Mouse (Mus musculus): ENCODE measurements around the gene Tmem211.

The Tmem211 gene

DNA sequence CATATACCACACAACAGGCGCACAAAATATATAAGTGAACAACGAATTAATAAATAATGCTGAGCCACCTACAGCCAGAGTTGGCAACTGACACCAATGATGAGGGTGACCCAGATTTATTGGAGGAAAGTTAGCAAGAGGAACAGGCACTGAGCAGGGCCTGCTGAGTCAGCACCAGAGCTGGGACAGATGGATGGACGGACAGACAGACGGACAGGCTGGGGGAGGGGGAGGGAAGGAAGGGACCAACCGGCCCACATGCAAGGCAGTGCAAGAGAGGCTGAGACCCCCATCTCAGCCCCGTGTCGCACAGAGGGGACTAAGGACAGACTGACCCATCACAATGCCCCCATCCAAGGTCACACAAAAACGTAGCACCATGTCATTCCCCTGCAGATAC lies 12.7 kb upstream of the Tmem211 start:
- no peak for DNase-seq (ENCODE audit: low spot score)

DNA sequence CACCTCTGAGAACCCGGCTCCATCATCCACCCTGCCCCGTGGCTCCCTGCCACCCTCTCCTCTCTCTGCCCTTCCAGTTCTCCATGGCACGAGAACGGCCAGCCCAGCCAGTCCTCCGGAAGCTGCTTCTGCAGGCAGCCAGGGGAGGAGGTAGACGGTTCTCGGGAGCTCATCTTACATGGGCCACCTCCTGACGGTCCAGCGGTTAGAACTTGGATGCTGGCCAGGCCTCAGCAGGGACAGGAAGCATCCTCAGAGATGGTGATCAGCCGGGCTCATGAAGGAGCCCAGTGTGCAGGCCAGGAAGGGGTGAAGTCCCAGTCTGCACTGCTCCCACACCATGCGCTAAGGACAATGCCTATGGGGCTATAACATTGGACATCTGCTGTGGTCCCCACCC lies 12.3 kb upstream of the Tmem211 start:
- no peak for DNase-seq (ENCODE audit: low spot score)

GRCm38 (mm10) chr5:113215610-113216011 lies 11.1 kb upstream of the Tmem211 start:
- no peak for DNase-seq (ENCODE audit: low spot score)

- DNase-seq (ENCODE audit: low spot score) = no peak
Measured at GRCm38 (mm10) chr5:113216328-113216960, 10.3 kb upstream of the Tmem211 start.

DNA sequence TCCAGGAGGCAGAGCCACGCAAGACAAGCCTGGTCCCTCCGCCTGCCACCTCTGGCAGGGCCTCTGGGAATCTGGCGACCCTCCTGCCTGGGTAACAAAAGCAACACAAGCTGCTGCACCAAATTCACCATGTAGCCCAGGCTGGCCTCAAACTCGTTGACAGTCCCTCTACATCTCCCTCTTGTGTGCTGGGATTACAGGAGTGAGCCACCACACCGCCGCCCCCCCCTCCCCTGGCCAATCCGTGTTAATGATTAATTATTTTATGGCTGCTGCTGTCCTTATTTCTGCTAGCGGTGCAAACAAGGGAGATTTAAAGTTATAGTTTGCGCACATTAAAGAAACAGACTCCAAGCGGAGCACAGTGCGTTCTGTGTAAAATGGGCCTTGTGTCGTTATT lies 9.6 kb upstream of the Tmem211 start:
- no peak for DNase-seq (ENCODE audit: low spot score)

DNA sequence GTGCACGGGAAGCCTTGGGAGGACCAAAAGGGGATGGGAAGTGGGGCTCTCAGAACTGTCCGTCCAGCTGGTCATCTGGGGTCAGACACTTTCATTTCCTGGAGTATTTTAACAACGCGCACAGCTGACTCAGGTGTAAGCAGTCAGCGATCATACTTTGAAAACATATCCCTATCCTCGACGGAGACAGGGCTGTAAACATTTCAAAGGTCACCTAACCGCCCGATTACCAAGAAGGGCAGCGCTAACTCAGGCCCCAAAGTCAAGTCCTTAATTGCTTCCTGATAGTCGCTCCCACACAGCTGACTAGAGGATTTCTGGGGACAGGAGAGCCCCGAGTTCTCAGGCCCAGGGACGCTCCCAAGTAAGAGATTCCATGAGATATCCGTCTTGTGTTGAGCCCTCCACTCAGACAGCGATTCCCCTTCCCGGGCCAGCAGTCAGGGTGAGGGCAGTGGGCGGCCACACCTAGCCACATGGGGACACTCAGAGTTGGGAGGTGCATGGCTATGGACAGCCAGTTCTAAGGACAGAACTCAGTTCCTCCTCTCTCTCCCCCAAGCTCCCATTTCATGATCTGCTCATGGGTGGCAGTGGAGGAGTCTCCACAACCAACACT lies 8.0 kb upstream of the Tmem211 start:
- no peak for DNase-seq (ENCODE audit: low spot score)

GRCm38 (mm10) chr5:113219450-113219849 lies 7.3 kb upstream of the Tmem211 start:
- DNase-seq (ENCODE audit: low spot score) = no peak

DNA sequence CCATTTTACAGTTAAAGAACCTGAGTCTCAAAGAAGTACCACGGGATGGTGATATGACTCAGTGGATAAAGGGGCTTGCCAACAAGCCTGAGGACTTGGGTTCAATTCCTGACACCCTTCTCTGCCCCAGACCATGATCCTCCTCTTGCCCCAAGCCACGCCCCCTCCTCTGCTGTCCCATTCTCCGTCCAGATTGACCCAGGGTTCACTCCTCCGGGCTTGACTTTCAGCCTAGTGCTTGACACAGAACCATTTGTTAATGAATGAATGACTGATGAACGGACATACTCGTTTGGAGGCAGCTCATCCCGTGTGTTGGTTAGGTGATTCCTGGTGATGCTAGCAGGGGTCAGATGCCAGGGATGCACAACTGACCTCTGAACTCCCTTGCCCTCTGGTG lies 6.8 kb upstream of the Tmem211 start:
- no peak for DNase-seq (ENCODE audit: low spot score)

DNA sequence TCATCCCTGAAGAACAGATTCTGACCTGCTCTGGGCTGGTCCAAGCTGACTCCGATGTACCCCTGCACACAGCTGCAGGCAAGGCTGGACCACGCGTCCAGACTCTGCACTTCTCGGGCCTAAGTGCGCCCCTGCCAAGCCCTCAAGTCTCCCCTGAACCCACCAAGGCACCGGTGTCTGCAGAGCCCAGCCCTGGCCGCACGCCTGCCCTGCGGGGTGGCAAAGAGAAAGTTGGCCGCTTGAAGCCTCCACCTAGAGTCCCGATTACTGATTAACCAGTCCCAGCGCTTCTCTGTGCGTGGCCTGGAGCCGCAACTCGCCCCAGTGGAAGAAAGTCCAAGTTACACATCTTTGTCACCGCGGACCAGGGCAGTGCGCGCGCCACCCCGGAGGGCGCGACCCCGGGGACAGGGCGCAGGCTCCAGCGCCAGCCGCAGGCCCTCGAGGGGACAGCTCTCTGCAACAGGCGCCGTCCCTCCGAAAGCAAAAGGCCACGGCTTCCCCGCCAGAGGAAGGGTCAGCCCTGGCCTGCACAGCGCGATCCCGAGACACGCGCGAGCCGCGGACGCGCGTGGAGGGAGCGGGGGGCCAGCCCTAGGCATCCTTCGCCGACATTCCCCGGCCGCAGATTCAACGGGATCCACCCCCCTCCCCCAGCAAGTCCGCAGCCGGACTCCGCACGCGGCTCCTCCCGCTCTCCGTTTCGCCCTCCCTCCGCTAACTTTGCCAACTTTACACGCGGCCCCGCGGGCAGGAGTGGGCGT lies 6.1 kb upstream of the Tmem211 start:
- DNase-seq (ENCODE audit: low spot score) = no peak

- peak; percentile 85 for DNase-seq (ENCODE audit: low spot score)
Measured at GRCm38 (mm10) chr5:113221147-113221865, 5.4 kb upstream of the Tmem211 start, which contains the start of gene 2900026A02Rik. Gene 2900026A02Rik, minus strand, starts transcription at chr5:113221236.

DNA sequence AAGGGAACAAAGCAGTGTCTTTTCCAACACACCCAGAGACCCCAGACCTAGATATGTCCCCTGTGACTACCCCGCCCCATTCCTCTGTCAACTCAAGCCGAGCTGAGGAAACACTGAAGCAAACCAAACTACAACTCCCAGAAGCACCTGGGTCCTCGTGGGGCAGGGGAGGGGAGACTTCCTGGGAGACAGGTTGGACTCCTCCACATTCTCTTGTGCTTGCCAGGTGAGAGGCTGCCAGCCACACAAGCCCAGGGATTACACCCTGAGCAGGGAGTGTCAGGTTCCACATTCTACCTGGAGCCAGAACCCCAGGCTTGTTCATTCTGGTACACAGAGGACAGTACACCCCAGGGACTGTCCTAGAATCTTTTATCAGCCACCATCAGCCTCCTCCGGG lies 2.8 kb upstream of the Tmem211 start:
- DNase-seq (ENCODE audit: low spot score) = no peak

GRCm38 (mm10) chr5:113225271-113225670 lies 1.4 kb upstream of the Tmem211 start:
- no peak for DNase-seq (ENCODE audit: low spot score)

DNA sequence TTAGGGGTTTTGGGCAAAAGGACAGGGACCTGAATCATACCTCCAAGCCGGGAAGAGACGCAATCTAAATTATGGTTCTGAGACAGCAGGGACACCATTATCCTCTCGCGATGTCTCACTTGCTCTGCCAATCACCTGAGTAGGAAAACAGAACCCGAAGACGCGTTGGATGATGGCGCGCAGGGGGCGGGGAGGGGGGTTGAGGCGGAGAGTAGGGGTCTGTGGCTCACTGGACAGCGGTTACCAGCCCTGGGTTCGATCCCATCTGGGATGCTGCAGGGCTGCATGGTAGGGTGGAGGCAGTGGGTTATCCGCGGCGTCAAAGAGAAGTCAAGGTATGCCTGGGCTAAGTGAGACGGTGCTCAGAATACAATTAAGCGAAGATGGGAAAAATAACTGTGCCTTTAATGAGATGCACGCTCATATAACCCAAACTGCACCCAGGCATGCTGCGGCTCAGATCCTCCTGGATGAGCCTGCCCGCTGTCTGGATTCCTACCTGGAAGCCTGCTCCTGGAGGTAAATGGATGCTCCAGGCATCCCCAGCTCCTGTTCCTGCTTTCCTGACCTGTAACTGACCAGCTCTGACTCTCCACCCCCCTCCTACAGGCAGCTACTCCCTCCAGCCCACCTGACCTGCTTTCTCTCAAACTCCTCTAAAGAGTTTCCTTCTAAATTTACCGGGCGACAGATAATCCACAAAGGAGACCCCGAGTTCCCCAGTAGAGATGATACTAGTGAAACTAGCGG lies 848 bp upstream of the Tmem211 start:
- DNase-seq (ENCODE audit: low spot score) = no peak

GRCm38 (mm10) chr5:113230196-113230595 lies 3.5 kb downstream of the Tmem211 start:
- DNase-seq (ENCODE audit: low spot score) = no peak

DNA sequence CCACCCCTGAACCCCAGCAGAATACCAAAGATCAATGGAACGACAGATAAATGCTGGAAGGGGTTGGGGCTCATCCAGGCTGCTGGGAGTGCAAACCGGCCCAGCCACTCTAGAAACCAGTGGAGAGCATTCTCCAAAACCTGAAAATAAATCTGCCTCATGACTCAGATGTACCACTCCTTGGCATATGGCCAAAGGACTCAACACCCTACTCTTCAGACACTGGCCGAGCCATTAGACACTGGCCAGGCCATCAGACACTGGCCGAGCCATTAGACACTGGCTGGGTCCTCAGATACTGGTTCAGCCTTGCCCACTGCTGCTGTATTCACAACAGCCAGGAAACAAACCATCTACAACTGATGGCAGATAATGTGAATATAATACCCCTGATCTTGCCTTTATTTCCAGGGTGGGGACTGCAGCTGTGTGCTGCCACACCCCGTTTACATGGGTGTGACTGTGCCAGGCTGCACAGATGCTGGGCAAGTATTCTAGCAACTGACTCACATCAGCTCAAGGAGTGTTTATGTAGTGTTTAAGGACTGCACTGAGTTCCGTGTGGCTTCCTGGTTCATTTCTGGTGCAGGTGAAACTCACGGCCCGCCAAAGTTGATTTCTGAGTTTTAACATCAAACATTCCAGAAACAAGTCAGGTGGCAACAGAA lies 22.7 kb downstream of the Tmem211 start:
- no peak for DNase-seq (ENCODE audit: low spot score)

- no peak for DNase-seq (ENCODE audit: low spot score)
Measured at GRCm38 (mm10) chr5:113250806-113251205, 24.1 kb downstream of the Tmem211 start.

- DNase-seq (ENCODE audit: low spot score) = no peak
Measured at GRCm38 (mm10) chr5:113265637-113266036, 38.9 kb downstream of the Tmem211 start.

- DNase-seq (ENCODE audit: low spot score) = no peak
Measured at GRCm38 (mm10) chr5:113268246-113268645, 41.5 kb downstream of the Tmem211 start.

DNA sequence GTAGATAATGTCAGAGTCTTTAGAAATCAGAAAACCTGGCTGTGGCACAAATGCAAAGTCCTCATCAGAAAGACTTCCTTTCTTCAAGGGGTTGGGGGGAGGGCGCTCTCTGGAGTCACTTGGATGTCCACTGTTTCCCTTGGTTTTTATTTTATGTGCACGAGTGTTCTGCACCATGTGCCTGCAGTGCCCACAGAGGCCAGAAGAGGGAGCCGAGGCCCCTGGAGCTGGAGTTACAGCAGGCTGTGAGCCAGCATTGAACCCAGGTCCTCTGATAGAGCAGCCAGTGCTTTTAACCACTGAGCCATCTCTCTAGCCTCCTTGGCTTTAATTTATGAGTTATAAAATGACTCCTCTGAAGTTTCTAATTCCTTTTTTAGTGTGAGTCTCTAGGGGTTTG lies 43.3 kb downstream of the Tmem211 start:
- no peak for DNase-seq (ENCODE audit: low spot score)

DNA sequence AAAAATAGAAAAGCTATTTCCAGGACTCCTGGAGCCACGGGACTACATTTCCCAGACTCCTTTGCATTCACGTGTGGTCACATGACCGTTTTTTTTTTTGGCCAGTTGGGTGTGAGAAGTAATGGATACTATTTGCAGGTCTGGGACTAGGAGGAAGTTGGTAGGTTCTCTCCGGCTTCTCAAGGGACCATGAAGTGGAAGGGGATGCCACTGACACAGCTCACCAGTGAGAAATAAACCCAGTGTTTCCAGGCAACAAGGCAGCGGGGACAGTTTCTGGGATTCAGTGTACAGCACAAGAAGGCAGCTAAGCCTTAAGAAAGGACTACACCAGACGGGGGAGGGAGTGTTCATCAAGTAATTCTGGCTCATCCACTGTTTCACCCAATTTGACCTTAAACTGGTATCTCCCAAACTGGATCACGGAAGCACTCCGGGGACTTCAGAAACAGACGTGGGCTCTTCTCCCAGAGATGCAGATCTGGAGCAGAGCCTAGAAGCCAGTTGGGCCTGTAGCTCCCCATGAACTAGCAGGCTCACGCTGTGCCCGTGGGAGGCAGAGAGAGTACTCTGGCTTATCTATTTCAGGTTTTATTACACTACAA lies 44.6 kb downstream of the Tmem211 start:
- no peak for DNase-seq (ENCODE audit: low spot score)

- no peak for DNase-seq (ENCODE audit: low spot score)
Measured at GRCm38 (mm10) chr5:113275839-113276238, 49.1 kb downstream of the Tmem211 start.
